Mouse (Mus musculus) testis, adult 2 months (tissue): Measurements from ENCODE around the gene Slc25a24. TPM values are rescaled to one million over a fixed set of nuclear protein-coding genes. Genes with fewer than 3 reads are reported as not detected.

Experiments
- H3K27ac ChIP-seq: fragments of 200-500 bp; 2 replicates; pipeline ENCODE4 v1.5.1; 2012; ENCODE audit warnings: low read depth, low read length; ENCODE audit not compliant: control insufficient read depth, insufficient read depth
- H3K27me3 ChIP-seq: fragments of 200-500 bp; 2 replicates; pipeline ENCODE4 v1.6.1; 2012; ENCODE audit warnings: mild to moderate bottlenecking, low read length, moderate library complexity; ENCODE audit not compliant: control insufficient read depth, insufficient read depth
- H3K36me3 ChIP-seq: fragments of 200-500 bp; 2 replicates; pipeline ENCODE4 v1.6.1; 2012; ENCODE audit warnings: mild to moderate bottlenecking, low read length; ENCODE audit not compliant: control insufficient read depth, insufficient read depth
- H3K4me1 ChIP-seq: fragments of 200-500 bp; 2 replicates; pipeline ENCODE4 v1.6.1; 2012; ENCODE audit warnings: low read length; ENCODE audit not compliant: control insufficient read depth, insufficient read depth
- H3K4me3 ChIP-seq: fragments of 200-500 bp; 2 replicates; pipeline ENCODE4 v1.5.1; 2012; ENCODE audit warnings: low read depth, mild to moderate bottlenecking, low read length, moderate library complexity, mixed read lengths; ENCODE audit not compliant: control insufficient read depth
- CTCF ChIP-seq: fragments of 200-500 bp; IDR thresholded peaks from 2 replicates; pipeline ENCODE4 v1.5.1; 2012; ENCODE audit warnings: low read depth, mild to moderate bottlenecking, inconsistent platforms, low read length, moderate library complexity; ENCODE audit not compliant: control insufficient read depth, insufficient read depth, insufficient replicate concordance
- POLR2A ChIP-seq: fragments of 200-500 bp; IDR thresholded peaks from 2 replicates; pipeline ENCODE4 v1.6.1; 2012; ENCODE audit warnings: low read depth, mild to moderate bottlenecking, inconsistent platforms, low read length, moderate library complexity; ENCODE audit not compliant: control insufficient read depth
- polyA plus RNA-seq: library from polyadenylated mRNA; depleted of rRNA; stranded (reverse); fragments of >200 nt; gene quantifications from 2 replicates; pipeline ENCODE4 v1.2.3, GENCODE M21; 2012

The Slc25a24 gene
- polyA plus RNA-seq, 1 experiment = 3.2 TPM

DNA sequence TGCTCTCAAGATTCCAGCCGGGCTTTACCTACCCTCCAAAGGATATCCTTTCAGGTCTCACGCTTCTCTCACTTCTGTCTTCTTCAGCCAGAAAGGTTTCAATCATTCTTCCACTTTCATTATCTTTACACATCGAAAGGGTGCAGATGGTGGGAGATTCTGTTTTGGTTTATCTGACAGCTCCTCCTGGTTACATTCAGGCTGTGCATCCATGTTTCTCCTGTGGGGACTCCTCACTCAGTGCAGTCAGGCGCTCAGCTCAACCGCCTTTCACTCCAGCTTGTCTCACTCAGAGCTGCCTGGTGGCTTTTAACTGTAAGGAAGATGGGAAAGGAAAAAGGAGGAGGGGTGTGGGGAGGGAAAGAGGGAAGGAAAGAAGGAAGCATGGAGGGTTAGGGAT lies 3.0 kb upstream of the Slc25a24 start:
- TF ChIP-seq POLR2A (no peak), CTCF (no peak)
- H3K4me1 ChIP-seq = peaks cover 6% of the 10 kb centered on the region
- no peaks in the 10 kb centered on the region for H3K36me3 ChIP-seq
- no peak overlapping the region for H3K27ac ChIP-seq
- H3K27me3 ChIP-seq = no peaks in the 10 kb centered on the region; the same call in 1 of the 2 replicates
- no peak overlapping the region for H3K4me3 ChIP-seq

DNA sequence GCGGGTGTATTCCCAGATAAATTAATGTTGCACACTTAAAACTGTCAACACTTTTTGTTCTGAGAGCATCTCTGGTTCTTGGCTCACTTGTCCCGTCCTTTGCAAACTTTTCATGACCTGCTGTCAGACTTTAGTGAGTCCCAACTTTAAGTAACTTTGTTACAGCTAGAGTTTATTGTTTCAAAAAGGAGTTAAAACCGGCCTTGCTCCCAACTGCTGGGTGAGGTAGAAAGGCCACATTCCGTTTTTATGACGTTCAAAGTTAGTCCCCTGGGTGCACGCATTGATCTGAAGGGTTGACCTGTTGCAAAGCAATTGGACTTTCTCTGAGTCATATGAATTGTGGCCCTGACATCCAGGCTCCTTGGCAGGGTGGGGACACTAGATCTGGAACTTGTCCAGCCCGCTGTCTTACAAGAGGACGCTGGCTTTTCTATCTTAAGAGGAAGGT lies 607 bp downstream of the Slc25a24 start:
- Histone ChIP-seq H3K27me3 (no peaks in the 10 kb centered on the region; the same call in 1 of the 2 replicates), H3K36me3 (no peaks in the 10 kb centered on the region), H3K4me1 (peaks cover 6% of the 10 kb centered on the region), H3K27ac (no peak overlapping the region), H3K4me3 (peak overlapping the region; percentile 79)
- no peak for TF ChIP-seq POLR2A
- no peak for TF ChIP-seq CTCF

DNA sequence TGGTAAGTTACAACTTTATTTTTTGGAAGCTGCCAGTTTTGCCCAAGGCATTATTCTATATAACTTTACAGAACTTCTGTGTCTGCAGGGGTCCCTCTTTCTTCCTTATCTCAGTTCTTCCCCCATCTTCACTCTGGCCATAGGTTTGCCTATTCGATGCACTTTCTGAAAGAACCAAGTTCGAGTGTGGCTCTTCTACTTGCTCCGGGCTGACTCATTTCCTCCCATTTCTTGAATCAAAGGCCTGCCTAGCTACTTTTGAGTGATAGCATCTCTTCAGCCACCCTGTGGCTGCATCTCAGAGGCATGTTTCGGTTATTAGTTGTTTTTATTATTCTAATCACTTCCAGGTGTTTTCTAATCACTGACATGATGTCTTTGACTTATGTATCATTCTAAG lies 1.1 kb downstream of the Slc25a24 start:
- Histone ChIP-seq H3K4me3 (no peak overlapping the region), H3K27me3 (no peaks in the 10 kb centered on the region; the same call in 1 of the 2 replicates), H3K27ac (no peak overlapping the region), H3K36me3 (no peaks in the 10 kb centered on the region), H3K4me1 (peaks cover 6% of the 10 kb centered on the region)
- no peak for TF ChIP-seq POLR2A
- no peak for TF ChIP-seq CTCF

DNA sequence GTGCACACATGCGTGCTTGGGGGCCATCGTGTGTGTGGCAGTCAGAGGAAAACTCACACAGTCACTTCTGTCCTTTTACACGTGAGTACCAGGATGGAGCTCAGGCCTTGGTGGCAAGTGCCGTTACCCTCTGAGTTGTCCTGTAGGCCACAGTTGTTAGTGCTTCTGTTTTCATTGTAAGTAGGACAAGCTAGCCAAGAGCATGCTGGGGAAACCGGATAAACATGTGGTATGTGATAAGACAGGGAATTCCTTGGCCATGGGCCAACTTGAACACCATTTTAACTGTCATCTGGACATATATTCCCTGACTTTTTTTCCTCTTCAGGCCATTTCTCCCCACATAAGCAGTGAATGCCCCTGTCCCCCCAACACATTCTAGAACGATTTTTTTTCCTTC lies 2.6 kb downstream of the Slc25a24 start:
- Histone ChIP-seq H3K36me3 (no peaks in the 10 kb centered on the region), H3K4me3 (no peak overlapping the region), H3K27ac (no peak overlapping the region), H3K27me3 (no peaks in the 10 kb centered on the region; the same call in 1 of the 2 replicates), H3K4me1 (peaks cover 6% of the 10 kb centered on the region)
- TF ChIP-seq POLR2A (no peak), CTCF (no peak)

DNA sequence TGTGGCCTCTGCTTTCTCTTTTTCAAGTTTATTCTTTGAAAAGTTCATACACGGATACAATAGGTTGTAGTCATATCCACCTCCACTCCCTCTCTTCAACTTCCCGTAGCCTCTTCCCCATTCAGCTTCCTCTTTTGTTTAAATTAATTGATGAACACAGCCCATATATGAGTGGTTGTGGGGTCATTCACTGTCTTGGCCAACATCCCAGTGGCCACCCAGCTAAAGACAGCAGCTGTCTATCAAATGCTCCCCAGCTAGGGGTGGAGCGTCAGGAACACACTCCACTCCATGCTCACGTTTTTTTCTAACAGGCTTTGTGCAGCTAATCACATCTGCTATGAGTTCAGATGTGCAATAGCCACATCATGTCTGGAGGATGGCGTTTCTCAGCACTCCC lies 6.8 kb downstream of the Slc25a24 start:
- Histone ChIP-seq H3K27ac (no peak overlapping the region), H3K4me1 (no peaks in the 10 kb centered on the region), H3K4me3 (no peak overlapping the region), H3K27me3 (no peaks in the 10 kb centered on the region), H3K36me3 (no peaks in the 10 kb centered on the region)
- no peak for TF ChIP-seq POLR2A
- TF ChIP-seq CTCF = no peak

DNA sequence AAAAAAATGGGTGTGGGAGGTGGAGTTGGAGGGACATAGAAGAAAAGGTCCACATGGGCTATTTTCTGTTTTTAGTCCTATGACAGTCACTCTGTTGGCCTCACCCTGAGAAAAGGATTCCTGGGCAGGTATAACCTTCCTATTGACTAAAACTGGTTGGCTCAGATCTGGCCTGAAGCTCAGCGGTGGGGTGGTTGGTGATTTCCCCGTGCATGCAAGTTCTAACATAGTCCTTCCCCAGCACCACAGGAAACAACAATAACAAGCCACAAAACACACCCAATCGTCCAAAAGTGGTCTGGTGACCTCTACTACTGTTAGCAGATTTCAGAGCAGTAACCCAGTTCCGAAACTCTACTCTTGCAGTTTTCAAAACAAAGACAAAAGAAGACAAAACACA lies 10.0 kb downstream of the Slc25a24 start:
- Histone ChIP-seq H3K36me3 (no peaks in the 10 kb centered on the region), H3K27me3 (no peaks in the 10 kb centered on the region), H3K27ac (no peak overlapping the region), H3K4me3 (no peak overlapping the region), H3K4me1 (no peaks in the 10 kb centered on the region)
- no peak for TF ChIP-seq CTCF
- TF ChIP-seq POLR2A = no peak

DNA sequence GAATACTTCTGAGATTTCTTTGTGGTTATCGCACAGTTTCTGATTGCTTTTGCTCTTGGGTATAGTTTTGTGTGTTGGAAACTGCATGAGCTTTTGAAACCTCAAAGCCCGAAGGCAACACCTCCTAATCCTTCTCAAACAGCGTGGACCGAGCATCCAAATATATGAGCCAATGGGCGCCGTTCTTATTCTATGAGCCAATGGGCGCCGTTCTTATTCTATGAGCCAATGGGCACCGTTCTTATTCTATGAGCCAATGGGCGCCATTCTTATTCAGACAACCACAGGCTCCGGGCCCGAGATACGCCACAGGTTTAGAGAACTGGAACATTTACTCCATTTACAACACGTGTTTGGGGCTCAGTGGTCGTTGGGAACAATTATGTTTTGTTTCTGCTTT lies 11.1 kb downstream of the Slc25a24 start:
- peak overlapping the region; percentile 42 for H3K27ac ChIP-seq
- no peaks in the 10 kb centered on the region for H3K27me3 ChIP-seq
- H3K36me3 ChIP-seq = no peaks in the 10 kb centered on the region
- H3K4me3 ChIP-seq = peak overlapping the region; percentile 67
- TF ChIP-seq CTCF (no peak), POLR2A (no peak)
- H3K4me1 ChIP-seq = no peaks in the 10 kb centered on the region

DNA sequence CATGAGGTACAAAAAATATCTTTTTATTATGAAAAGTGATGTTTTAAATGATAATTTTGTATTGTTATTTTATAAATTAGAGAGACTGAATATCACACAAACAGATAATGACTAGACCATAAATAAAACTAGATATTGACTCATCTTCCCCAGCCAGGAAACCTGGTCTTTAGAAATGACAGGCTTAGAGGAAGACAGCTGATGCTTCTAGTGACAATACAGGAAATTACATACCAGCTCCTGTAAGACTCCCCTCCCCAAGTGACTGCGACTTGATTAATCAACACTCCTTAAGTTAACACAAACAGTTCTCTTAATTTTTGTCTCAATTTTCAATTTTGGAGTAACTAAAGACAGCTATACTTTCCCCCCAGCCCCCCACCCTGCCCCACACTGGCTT lies 12.4 kb downstream of the Slc25a24 start:
- H3K4me1 ChIP-seq = no peaks in the 10 kb centered on the region
- H3K36me3 ChIP-seq = no peaks in the 10 kb centered on the region
- H3K4me3 ChIP-seq = no peak overlapping the region
- no peak overlapping the region for H3K27ac ChIP-seq
- H3K27me3 ChIP-seq = no peaks in the 10 kb centered on the region
- TF ChIP-seq POLR2A (no peak), CTCF (no peak)
